Mouse (Mus musculus) cerebellum, postnatal 4 days (tissue): ENCODE data around the gene Rassf1.
A peak's percentile ranks its signal among the peaks of the same experiment; 100 is the strongest.
"Not testable (repeated sequence)": the region's sequence is repeated elsewhere in the genome, so short reads cannot be mapped to it uniquely, and the experiment has no call there.

Experiments
- DNase-seq, 2 experiments: peaks; one replicate each; pipeline ENCODE4 v3.0.0; 2022; ENCODE audit warnings: low spot score in 2 of 2, mixed read lengths in 1 of 2

Gene Rassf1

GRCm38 (mm10) chr9:107555701-107556100, 4.3 kb downstream of the Rassf1 start:
- no peak for DNase-seq

GRCm38 (mm10) chr9:107556346-107556745, 5.0 kb downstream of the Rassf1 start:
- no peak for DNase-seq

GRCm38 (mm10) chr9:107563029-107563581, 11.8 kb downstream of the Rassf1 start, which contains the start of gene Tusc2:
TSS of gene Tusc2 (plus strand) at chr9:107563255.
- DNase-seq: peak; percentile 85 to 90

GRCm38 (mm10) chr9:107565556-107565955, 14.2 kb downstream of the Rassf1 start:
- DNase-seq: not testable (repeated sequence)

- peak; percentile 70 to 80 for DNase-seq
Measured at GRCm38 (mm10) chr9:107566041-107566709, 14.8 kb downstream of the Rassf1 start.

DNA sequence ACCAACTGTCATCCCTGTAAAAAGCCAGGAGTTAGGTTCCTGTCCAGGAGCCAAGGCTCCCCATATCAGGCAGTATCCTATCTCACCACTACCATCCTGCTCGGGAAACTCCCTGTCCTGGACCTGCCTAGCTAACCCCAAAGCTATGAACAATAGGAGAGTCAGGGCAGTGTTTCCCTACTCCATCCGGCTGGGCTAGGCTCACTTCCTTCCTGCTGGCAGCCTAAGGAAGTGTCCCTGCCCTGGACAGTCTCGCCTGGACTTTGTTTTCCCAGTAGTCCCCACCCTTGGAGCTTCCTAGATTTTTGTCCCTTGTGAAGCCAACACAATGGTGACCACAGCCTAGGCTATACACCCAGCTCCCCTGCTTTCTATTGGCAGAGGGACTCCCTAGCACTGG, 15.5 kb downstream of the Rassf1 start:
- no peak for DNase-seq

- no peak for DNase-seq
Measured at GRCm38 (mm10) chr9:107567702-107568319, 16.5 kb downstream of the Rassf1 start, which contains the start of gene Hyal2. TSS of gene Hyal2 (plus strand) at chr9:107567945.

- DNase-seq: peak; percentile 50 to 82
Measured at GRCm38 (mm10) chr9:107568331-107569261, 17.2 kb downstream of the Rassf1 start.

- no peak for DNase-seq
Measured at GRCm38 (mm10) chr9:107569270-107569669, 17.9 kb downstream of the Rassf1 start.

- DNase-seq: no peak
Measured at GRCm38 (mm10) chr9:107570016-107570415, 18.7 kb downstream of the Rassf1 start.

DNA sequence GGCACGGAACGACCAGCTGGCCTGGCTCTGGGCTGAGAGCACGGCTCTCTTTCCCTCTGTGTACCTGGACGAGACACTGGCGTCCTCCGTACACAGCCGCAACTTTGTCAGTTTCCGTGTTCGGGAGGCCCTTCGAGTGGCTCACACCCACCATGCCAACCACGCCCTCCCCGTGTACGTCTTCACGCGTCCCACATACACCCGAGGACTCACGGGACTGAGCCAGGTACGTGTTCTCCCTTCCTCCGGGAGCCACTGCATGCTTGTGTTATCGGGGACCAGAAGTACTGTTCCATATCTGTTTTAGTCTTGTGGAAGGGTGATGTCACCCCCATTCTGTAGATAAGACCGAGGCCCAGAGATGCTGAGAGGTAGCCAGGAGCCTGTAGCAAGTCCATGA, 19.5 kb downstream of the Rassf1 start:
- DNase-seq: no peak

- no peak for DNase-seq
Measured at GRCm38 (mm10) chr9:107571534-107572326, 20.4 kb downstream of the Rassf1 start.

DNA sequence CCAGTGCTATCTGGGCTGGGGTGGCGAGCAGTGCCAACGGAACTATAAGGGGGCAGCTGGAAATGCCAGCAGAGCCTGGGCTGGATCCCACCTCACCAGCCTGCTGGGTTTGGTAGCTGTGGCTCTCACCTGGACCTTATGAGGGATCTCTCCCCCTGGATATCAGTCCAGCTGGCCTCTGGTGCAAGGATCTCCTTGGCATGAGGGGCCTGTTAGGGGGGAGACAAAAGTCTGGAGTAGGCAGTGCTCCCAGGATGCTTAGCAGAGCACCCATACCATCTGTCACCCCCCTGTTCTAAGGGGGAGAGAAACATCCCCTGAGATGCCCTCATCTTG, 20.9 kb downstream of the Rassf1 start:
- no peak for DNase-seq

GRCm38 (mm10) chr9:107573774-107574173, 22.4 kb downstream of the Rassf1 start:
- not testable (repeated sequence) for DNase-seq

GRCm38 (mm10) chr9:107575579-107576356, 24.4 kb downstream of the Rassf1 start:
- no peak for DNase-seq

- peak in 1 of 2 experiments; percentile 70 for DNase-seq
Measured at GRCm38 (mm10) chr9:107576357-107577107, 25.2 kb downstream of the Rassf1 start, which contains the start of gene Hyal1. TSS of gene Hyal1 (plus strand) at chr9:107576927.

- no peak for DNase-seq
Measured at GRCm38 (mm10) chr9:107577871-107578270, 26.5 kb downstream of the Rassf1 start.

DNA sequence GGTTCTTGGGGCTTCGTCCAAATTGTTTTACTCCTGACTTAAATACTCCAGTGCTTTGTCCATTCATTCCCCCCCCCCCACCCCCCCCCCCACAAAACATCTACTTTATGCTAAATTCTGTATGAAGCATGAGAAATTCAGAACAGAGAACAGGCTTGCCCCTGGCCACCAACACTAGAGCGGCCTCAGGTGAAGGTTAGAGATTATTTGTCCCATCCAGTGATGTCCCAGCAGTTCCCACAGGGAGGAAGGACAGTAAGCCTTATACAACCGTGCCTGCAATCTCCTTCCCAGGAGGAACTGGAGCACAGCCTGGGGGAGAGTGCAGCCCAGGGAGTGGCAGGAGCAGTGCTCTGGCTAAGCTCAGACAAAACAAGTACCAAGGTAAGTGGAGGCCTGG, 27.2 kb downstream of the Rassf1 start, which contains the start of gene Naa80:
Gene Naa80, plus strand, starts transcription at position 301 of the 400 bp plus-strand sequence.
- no peak for DNase-seq
